Mouse (Mus musculus) limb, embryonic 14.5 days (tissue): ENCODE measurements around the gene Ovol3. TPM values are rescaled to one million over a fixed set of nuclear protein-coding genes. Genes with fewer than 3 reads are reported as not detected.

Experiments used
- ATAC-seq: fragments of 200-750 bp; cut with Nextera tagmentation; 2 replicates; pipeline ENCODE4 v1.8.0; 2017; ENCODE audit warnings: low read depth, moderate number of reproducible peaks, moderate TSS enrichment; ENCODE audit not compliant: low FRiP score
- DNase-seq: peaks from one replicate; pipeline ENCODE4 v3.0.0-alpha.2; 2015; ENCODE audit warnings: low spot score
- H3K27ac ChIP-seq: fragments of 300-500 bp; sonication (generic); replicated peaks from 2 replicates; pipeline ENCODE4 v1.5.1; 2014; ENCODE audit warnings: low read depth, mild to moderate bottlenecking, low read length, moderate library complexity, mixed read lengths
- H3K27me3 ChIP-seq: fragments of 300-500 bp; sonication (generic); 2 replicates; pipeline ENCODE4 v1.6.1; 2014; ENCODE audit warnings: low read length, mixed read lengths; ENCODE audit not compliant: control insufficient read depth, insufficient read depth
- H3K36me3 ChIP-seq: fragments of 300-500 bp; sonication (generic); 2 replicates; pipeline ENCODE4 v1.6.1; 2014; ENCODE audit warnings: mild to moderate bottlenecking, low read length, moderate library complexity, mixed read lengths; ENCODE audit not compliant: control insufficient read depth, insufficient read depth
- H3K4me1 ChIP-seq: fragments of 300-500 bp; sonication (generic); 2 replicates; pipeline ENCODE4 v1.6.1; 2014; ENCODE audit warnings: antibody characterized with exemption, low read length, mixed read lengths; ENCODE audit not compliant: control insufficient read depth, insufficient read depth
- H3K4me2 ChIP-seq: fragments of 300-500 bp; sonication (generic); replicated peaks from 2 replicates; pipeline ENCODE4 v1.6.1; 2014; ENCODE audit warnings: low read depth, mild to moderate bottlenecking, low read length, moderate library complexity; ENCODE audit not compliant: severe bottlenecking
- H3K4me3 ChIP-seq: fragments of 300-500 bp; sonication (generic); replicated peaks from 2 replicates; pipeline ENCODE4 v1.5.1; 2014; ENCODE audit warnings: low read length
- H3K9ac ChIP-seq: fragments of 300-500 bp; sonication (generic); 2 replicates; pipeline ENCODE4 v1.6.1; 2014; ENCODE audit warnings: mild to moderate bottlenecking, low read depth, low read length, moderate library complexity; ENCODE audit not compliant: severe bottlenecking
- H3K9me3 ChIP-seq: fragments of 300-500 bp; sonication (generic); 2 replicates; pipeline ENCODE4 v1.6.1; 2016; ENCODE audit warnings: low read length; ENCODE audit not compliant: control insufficient read depth
- POLR2A ChIP-seq: fragments of 200-500 bp; IDR thresholded peaks from 2 replicates; pipeline ENCODE4 v1.8.0; 2012; ENCODE audit warnings: inconsistent platforms, mild to moderate bottlenecking, moderate library complexity, borderline replicate concordance; ENCODE audit not compliant: insufficient read depth, insufficient read length; ENCODE audit errors: extremely low read depth
- WGBS: fragments of 180-500 bp; shearing (Covaris S2); extraction: QIAGEN DNeasy Blood & Tissue Kit; methylation state at CpG from one replicate; pipeline ENCODE4 v1.1.7; 2014; 5-methylcytosine and 5-hydroxymethylcytosine counted together
- polyA plus RNA-seq, 2 experiments: library from polyadenylated mRNA; depleted of rRNA in 1 of 2; stranded (reverse) in 1 of 2; unstranded in 1 of 2; fragments of >200 nt; fragmentation: Nextera tagmentation in 1 of 2; extraction: Ambion mirVana in 1 of 2; gene quantifications; 2 replicates each; pipeline versions ENCODE4 v1.2.1 to v1.2.3; 2012 to 2014

The Ovol3 gene
- polyA plus RNA-seq, 2 experiments, result 0.24 to 0.72 TPM

- H3K9ac ChIP-seq, result no peak overlapping the region
- no peak overlapping the region for H3K27ac ChIP-seq
- H3K4me1 ChIP-seq, result peaks cover 10% of the 10 kb centered on the region
- H3K36me3 ChIP-seq, result peaks cover 25% of the 10 kb centered on the region
- H3K4me2 ChIP-seq, result no peak overlapping the region
- no peak overlapping the region for H3K4me3 ChIP-seq
- DNase-seq (no peak), ATAC-seq (no peak)
- 92% methylated on average over 15 of the region's 15 CpGs for WGBS
- H3K27me3 ChIP-seq, result no peaks in the 10 kb centered on the region
- TF ChIP-seq POLR2A, result no peak
- H3K9me3 ChIP-seq, result no peaks in the 10 kb centered on the region
These were observed 1.2 kb downstream of the Ovol3 start for GRCm38 (mm10) chr7:30234276-30234858.

GRCm38 (mm10) chr7:30233387-30233786, 2.1 kb downstream of the Ovol3 start:
- Histone ChIP-seq H3K4me3 (peak overlapping the region; percentile 80; the same call in 1 of the 2 replicates), H3K4me1 (peaks cover 10% of the 10 kb centered on the region), H3K27me3 (no peaks in the 10 kb centered on the region), H3K9ac (no peak overlapping the region), H3K36me3 (peaks cover 29% of the 10 kb centered on the region), H3K4me2 (peak overlapping the region; percentile 82; the same call in 1 of the 2 replicates), H3K9me3 (no peaks in the 10 kb centered on the region), H3K27ac (no peak overlapping the region)
- ATAC-seq (no peak), DNase-seq (no peak)
- 87% methylated on average over 20 of the region's 20 CpGs for WGBS
- TF ChIP-seq POLR2A, result no peak

- 4% methylated on average over 24 of the region's 24 CpGs for WGBS
- peak overlapping the region; percentile 77 for H3K9ac ChIP-seq
- H3K27me3 ChIP-seq, result no peaks in the 10 kb centered on the region
- peak; percentile 73 for DNase-seq
- H3K4me3 ChIP-seq, result peak overlapping the region; percentile 80
- H3K4me2 ChIP-seq, result peak overlapping the region; percentile 82
- peaks cover 10% of the 10 kb centered on the region for H3K4me1 ChIP-seq
- no peak for ATAC-seq
- no peak for TF ChIP-seq POLR2A
- H3K27ac ChIP-seq, result peak overlapping the region; percentile 91
- H3K9me3 ChIP-seq, result no peaks in the 10 kb centered on the region
- peaks cover 36% of the 10 kb centered on the region for H3K36me3 ChIP-seq
These were observed 2.8 kb downstream of the Ovol3 start for GRCm38 (mm10) chr7:30232631-30233148.

- DNase-seq, result peak; percentile 97
- peak; percentile 96 for ATAC-seq
These were observed 3.7 kb downstream of the Ovol3 start, which contains the start of the genes Polr2i and Tbcb for GRCm38 (mm10) chr7:30231669-30232454. TSS of gene Polr2i (plus strand) at chr7:30231948. TSS of gene Tbcb (minus strand) at chr7:30232272.

GRCm38 (mm10) chr7:30231328-30231668, 4.2 kb downstream of the Ovol3 start:
- Histone ChIP-seq H3K9ac (peak overlapping the region; percentile 77), H3K4me2 (peak overlapping the region; percentile 82), H3K9me3 (no peaks in the 10 kb centered on the region), H3K27me3 (no peaks in the 10 kb centered on the region), H3K27ac (0 out of 2 replicates have a peak overlapping the region, but pooled peaks have one; percentile 38), H3K36me3 (peaks cover 50% of the 10 kb centered on the region), H3K4me3 (peak overlapping the region; percentile 80), H3K4me1 (peaks cover 10% of the 10 kb centered on the region)
- ATAC-seq (peak; percentile 31), DNase-seq (no peak)
- no peak for TF ChIP-seq POLR2A
- 0% methylated on average over 16 of the region's 16 CpGs for WGBS

More at GRCm38 (mm10) chr7:30231669-30232454, 3.7 kb downstream of the Ovol3 start, which contains the start of the genes Polr2i and Tbcb:
- Histone ChIP-seq H3K27ac (peak within 1 kb of the TSS; percentile 91), H3K27me3 (no peaks in the 10 kb centered on the region), H3K4me3 (peak within 1 kb of the TSS; percentile 80), H3K4me1 (peaks cover 10% of the 10 kb centered on the region), H3K9me3 (no peaks in the 10 kb centered on the region), H3K9ac (peak within 1 kb of the TSS; percentile 77), H3K4me2 (peak within 1 kb of the TSS; percentile 82), H3K36me3 (peaks cover 44% of the 10 kb centered on the region)
- WGBS, result under 1% methylated on average over 67 of the region's 67 CpGs
- no peak for TF ChIP-seq POLR2A
